Mouse (Mus musculus) gastrocnemius, postnatal 14 days (tissue): Measurements from ENCODE around the gene Clip1. TPM values are rescaled to one million over a fixed set of nuclear protein-coding genes. Genes with fewer than 3 reads are reported as not detected.

Experiments used
- total RNA-seq, 2 experiments: library from RNA; stranded (reverse); gene quantifications; 2 replicates each; pipeline ENCODE4 v1.2.3; 2021

Gene Clip1
- total RNA-seq, 2 experiments from 2014 or later: 122 TPM

Other genes with a start within 250 kb of the Clip1 start
- not detected for gene Lrrc43, start 195.3 kb downstream of the Clip1 start, total RNA-seq
- gene Il31, start 195.1 kb downstream of the Clip1 start, total RNA-seq: not detected
- not detected for gene B3gnt4, start 174.2 kb downstream of the Clip1 start, total RNA-seq
- gene Diablo, start 160.4 kb downstream of the Clip1 start, total RNA-seq: 10 to 100 TPM; 35.7 to 36.8 TPM
- under 1 TPM; 0.16 to 0.29 TPM for gene Gm49027, start 159.1 kb downstream of the Clip1 start, total RNA-seq
- 10 to 100 TPM; 23.0 to 25.4 TPM for gene Vps33a, start 111.6 kb downstream of the Clip1 start, total RNA-seq
- 10 to 100 TPM; 20.3 to 23.8 TPM for gene Zcchc8, start 36.5 kb upstream of the Clip1 start, total RNA-seq
- 10 to 100 TPM; 42.3 to 48.2 TPM for gene Rsrc2, start 64.8 kb upstream of the Clip1 start, total RNA-seq
- 1 to 10 TPM in 1 of 2 experiments, under 1 TPM in 1; 0.89 to 2.0 TPM for gene Kntc1, start 65.1 kb upstream of the Clip1 start, total RNA-seq
- gene Hcar2, start 180.9 kb upstream of the Clip1 start, total RNA-seq: not detected
- gene Hcar1, start 195.4 kb upstream of the Clip1 start, total RNA-seq: under 1 TPM; 0.11 to 0.31 TPM
- 10 to 100 TPM; 45.4 to 55.2 TPM for gene Denr, start 222.6 kb upstream of the Clip1 start, total RNA-seq
- gene Gm43518, start 242.8 kb upstream of the Clip1 start, total RNA-seq: under 1 TPM in 1 of 2 experiments, not detected in 1; 0.72 TPM
- gene Ccdc62, start 246.1 kb upstream of the Clip1 start, total RNA-seq: 1 to 10 TPM; 1.2 TPM